17 mouse cellular contexts compared by ENCODE assay signal in genomic region chr5:90999942-91000341, GRCm38 (mm10). TPM values are rescaled to one million over a fixed set of nuclear protein-coding genes. Genes with fewer than 3 reads are reported as not detected.
"Had no signal": no experiment of that assay in that cellular context is flagged by ENCODE, and none has a peak within 500 bp of the region (broad histone marks: within the 10 kb centered on the region; RNA-seq: fewer than 3 reads in every experiment).

No protein-coding gene starts in this region.

- ATAC-seq: liver, postnatal 0 days; lung, postnatal 0 days; midbrain, embryonic 13.5 days; midbrain, embryonic 15.5 days had no signal

- DNase-seq: liver, postnatal 0 days; lung, adult 2 months; lung, postnatal 14 days; lung, postnatal 36 days; retina, postnatal 1 day; right cerebral cortex, adult 18-20 months; right cerebral cortex, postnatal 25 days; right cerebral cortex, postnatal 4 days; spleen, adult 18-20 months; thymus, adult 18-20 months; thymus, postnatal 14 days; thymus, postnatal 36 days had no signal

RNA-seq across cellular contexts. Expression of gene Epgn, which starts 27.3 kb away (rescaled TPM):
- total RNA-seq: monocyte, adult 5-6 weeks; neutrophil, adult 5-6 weeks had no signal
